Comparison of ENCODE assay signal across 8 mouse cellular contexts in genomic region chr9:44066785-44067225, GRCm38 (mm10). TPM values are rescaled to one million over a fixed set of nuclear protein-coding genes. Genes with fewer than 3 reads are reported as not detected.
A peak's percentile ranks its signal among the peaks of the same experiment; 100 is the strongest.
DNase-seq lines count a peak whose midpoint lies in the region; ATAC-seq and TF ChIP-seq lines count a peak whose summit lies in the region.

Gene Usp2 (plus strand): TSS chr9:44067021.

- H3K27me3 ChIP-seq in hindbrain, embryonic 10.5 days (ENCODE audit: insufficient read depth, poor library complexity, severe bottlenecking), result peaks cover 32% of the 10 kb centered on the region
- no peaks in the 10 kb centered on the region; the same call in 1 of the 2 replicates for H3K27me3 ChIP-seq in lung, postnatal 0 days (replicated peaks; ENCODE audit: insufficient read depth, low read length)

- DNase-seq in MN1 (ENCODE audit: low spot score), result peak; percentile 98
- peak; percentile 100 for DNase-seq in cerebellum, adult 9-10 months
- DNase-seq in hindbrain, embryonic 10.5 days (ENCODE audit: low spot score), result peak; percentile 99
- peak; percentile 100 for DNase-seq in layer of hippocampus, adult 9-11 months
- peak; percentile 99 for DNase-seq in lung, postnatal 0 days (ENCODE audit: low spot score)
- peak; percentile 100 for DNase-seq in ovary, postnatal 36 days (ENCODE audit: low spot score)
- DNase-seq in thymus, postnatal 25 days, result peak; percentile 100

- peak within 1 kb of the TSS; percentile 56 for H3K4me3 ChIP-seq in hindbrain, embryonic 10.5 days
- H3K4me3 ChIP-seq in lung, postnatal 0 days (ENCODE audit: low read depth, low read length), result peak within 1 kb of the TSS; percentile 40

- H3K4me2 ChIP-seq in lung, postnatal 0 days (replicated peaks; ENCODE audit: low read depth, low read length), result peak within 1 kb of the TSS; percentile 76

- TF ChIP-seq EP300 in lung, postnatal 0 days (IDR thresholded peaks at IDR 0.05), result peak; percentile 93

- ATAC-seq in frontal cortex, adult (ENCODE audit: low TSS enrichment), result peak; percentile 94
- peak; percentile 99 for ATAC-seq in lung, postnatal 0 days

- peak within 1 kb of the TSS; percentile 76 for H3K27ac ChIP-seq in hindbrain, embryonic 10.5 days
- H3K27ac ChIP-seq in lung, postnatal 0 days (ENCODE audit: low read length), result no peak within 1 kb of the TSS

- WGBS in hindbrain, embryonic 10.5 days, result under 1% methylated on average over 38 of the region's 38 CpGs
- under 1% methylated on average over 36 of the region's 38 CpGs for WGBS in lung, postnatal 0 days

- TF ChIP-seq CTCF in lung, postnatal 0 days (IDR thresholded peaks at IDR 0.05), result peak; percentile 93

- no peaks in the 10 kb centered on the region for H3K9me3 ChIP-seq in hindbrain, embryonic 10.5 days
- H3K9me3 ChIP-seq in lung, postnatal 0 days (ENCODE audit: low read length), result no peaks in the 10 kb centered on the region

- peak within 1 kb of the TSS; percentile 26; the same call in 1 of the 2 replicates for H3K9ac ChIP-seq in lung, postnatal 0 days (replicated peaks; ENCODE audit: low read depth)

- no peaks in the 10 kb centered on the region for H3K36me3 ChIP-seq in hindbrain, embryonic 10.5 days
- H3K36me3 ChIP-seq in lung, postnatal 0 days (ENCODE audit: insufficient read depth, low read length), result no peaks in the 10 kb centered on the region

- H3K4me1 ChIP-seq in hindbrain, embryonic 10.5 days (replicated peaks), result peaks cover 42% of the 10 kb centered on the region
- 0 out of 2 replicates have a peak, but pooled peaks cover 3% of the 10 kb centered on the region for H3K4me1 ChIP-seq in lung, postnatal 0 days (ENCODE audit: insufficient read depth, low read depth, low read length)

RNA-seq across cellular contexts. Expression of gene Usp2, which starts in this region (rescaled TPM):
- 13.5 and 14.3 TPM in 2 replicates for polyA plus RNA-seq in hindbrain, embryonic 10.5 days (2016; fragmentation: Nextera tagmentation; extraction: Ambion mirVana)
- 11.0 TPM in 2 replicates for polyA plus RNA-seq in lung, postnatal 0 days (2015; fragmentation: Nextera tagmentation; extraction: Ambion mirVana)
